Mouse (Mus musculus) stomach, postnatal 0 days (tissue): ENCODE data around the gene Pde1b. TPM values are rescaled to one million over a fixed set of nuclear protein-coding genes. Genes with fewer than 3 reads are reported as not detected.
A peak's percentile ranks its signal among the peaks of the same experiment; 100 is the strongest.

ENCODE experiments used
- ATAC-seq: fragments of 200-750 bp; cut with Nextera tagmentation; 2 replicates; pipeline ENCODE4 v1.8.0; 2017; ENCODE audit not compliant: low FRiP score, low TSS enrichment
- DNase-seq: peaks from one replicate; pipeline ENCODE4 v3.0.0-alpha.2; 2016; ENCODE audit warnings: low spot score
- H3K27ac ChIP-seq: fragments of 300-500 bp; sonication (generic); replicated peaks from 2 replicates; pipeline ENCODE4 v1.5.1; 2014; ENCODE audit warnings: mild to moderate bottlenecking, control low read depth
- H3K27me3 ChIP-seq: fragments of 300-500 bp; sonication (generic); 2 replicates; pipeline ENCODE4 v1.6.1; 2014; ENCODE audit warnings: low read length; ENCODE audit not compliant: control insufficient read depth, insufficient read depth
- H3K36me3 ChIP-seq: fragments of 300-500 bp; sonication (generic); 2 replicates; pipeline ENCODE4 v1.6.1; 2014; ENCODE audit warnings: low read length, mixed read lengths; ENCODE audit not compliant: control insufficient read depth, insufficient read depth
- H3K4me1 ChIP-seq: fragments of 300-500 bp; sonication (generic); replicated peaks from 2 replicates; pipeline ENCODE4 v1.6.1; 2014; ENCODE audit warnings: antibody characterized with exemption; ENCODE audit not compliant: control insufficient read depth, insufficient read depth
- H3K4me2 ChIP-seq: fragments of 300-500 bp; sonication (generic); replicated peaks from 2 replicates; pipeline ENCODE4 v1.6.1; 2014; ENCODE audit warnings: low read depth, mild to moderate bottlenecking, control low read depth, moderate library complexity
- H3K4me3 ChIP-seq: fragments of 300-500 bp; sonication (generic); 2 replicates; pipeline ENCODE4 v1.5.1; 2014; ENCODE audit warnings: low read depth, low read length, control low read depth
- H3K9ac ChIP-seq: fragments of 300-500 bp; sonication (generic); 2 replicates; pipeline ENCODE4 v1.6.1; 2014; ENCODE audit warnings: mild to moderate bottlenecking, low read length, control low read depth, mixed read lengths
- H3K9me3 ChIP-seq: fragments of 300-500 bp; sonication (generic); 2 replicates; pipeline ENCODE4 v1.6.1; 2016; ENCODE audit warnings: low read length; ENCODE audit not compliant: control insufficient read depth
- CTCF ChIP-seq: IDR thresholded peaks from 2 replicates; pipeline ENCODE4 v1.5.1; 2016; ENCODE audit warnings: antibody characterized with exemption, low read depth, mild to moderate bottlenecking, moderate library complexity
- EP300 ChIP-seq: optimal IDR thresholded peaks from 2 replicates; pipeline ENCODE3; 2016; ENCODE audit warnings: antibody characterized with exemption
- WGBS: fragments of 180-500 bp; shearing (Covaris S2); extraction: QIAGEN DNeasy Blood & Tissue Kit; methylation state at CpG from one replicate; pipeline ENCODE4 v1.1.7; 2014; 5-methylcytosine and 5-hydroxymethylcytosine counted together
- polyA plus RNA-seq: library from polyadenylated mRNA; unstranded; fragments of >200 nt; fragmentation: Nextera tagmentation; extraction: Ambion mirVana; gene quantifications from 2 replicates; pipeline ENCODE4 v1.2.1, GENCODE M21; 2015

Gene Pde1b
- polyA plus RNA-seq, 1 experiment from 2014 or later, result 5.0 TPM

GRCm38 (mm10) chr15:103547983-103548382 lies 45.1 kb downstream of the Pde1b start:
- no peaks in the 10 kb centered on the region for H3K4me1 ChIP-seq
- 85% methylated on average over 3 of the region's 3 CpGs for WGBS
- ATAC-seq, result no peak
- no peaks in the 10 kb centered on the region for H3K27me3 ChIP-seq
- H3K36me3 ChIP-seq, result no peaks in the 10 kb centered on the region
- H3K27ac ChIP-seq, result no peak overlapping the region
- H3K9me3 ChIP-seq, result no peaks in the 10 kb centered on the region
- no peak overlapping the region for H3K4me2 ChIP-seq
- TF ChIP-seq CTCF (peak; percentile 45), EP300 (no peak)
- no peak overlapping the region for H3K9ac ChIP-seq
- no peak for DNase-seq
- H3K4me3 ChIP-seq, result no peak overlapping the region

GRCm38 (mm10) chr15:103549475-103549874 lies 46.6 kb downstream of the Pde1b start:
- Histone ChIP-seq H3K4me2 (no peak overlapping the region), H3K9me3 (no peaks in the 10 kb centered on the region), H3K9ac (no peak overlapping the region), H3K27ac (no peak overlapping the region), H3K4me3 (no peak overlapping the region), H3K36me3 (no peaks in the 10 kb centered on the region), H3K27me3 (no peaks in the 10 kb centered on the region), H3K4me1 (no peaks in the 10 kb centered on the region)
- TF ChIP-seq EP300 (no peak), CTCF (no peak)
- ATAC-seq (no peak), DNase-seq (no peak)
- WGBS, result 83% methylated on average over 1 of the region's 1 CpGs

GRCm38 (mm10) chr15:103551053-103551452 lies 48.2 kb downstream of the Pde1b start:
- Histone ChIP-seq H3K4me2 (no peak overlapping the region), H3K27me3 (no peaks in the 10 kb centered on the region), H3K36me3 (no peaks in the 10 kb centered on the region), H3K27ac (no peak overlapping the region), H3K9ac (no peak overlapping the region), H3K4me1 (no peaks in the 10 kb centered on the region), H3K4me3 (no peak overlapping the region), H3K9me3 (no peaks in the 10 kb centered on the region)
- no peak for DNase-seq
- TF ChIP-seq EP300 (no peak), CTCF (no peak)
- WGBS, result 18% methylated on average over 1 of the region's 1 CpGs
- ATAC-seq, result no peak

GRCm38 (mm10) chr15:103552096-103552690 lies 49.4 kb downstream of the Pde1b start:
- no peak overlapping the region for H3K9ac ChIP-seq
- H3K4me2 ChIP-seq, result no peak overlapping the region
- no peak overlapping the region for H3K4me3 ChIP-seq
- DNase-seq (peak; percentile 37), ATAC-seq (no peak)
- no peaks in the 10 kb centered on the region for H3K27me3 ChIP-seq
- H3K4me1 ChIP-seq, result no peaks in the 10 kb centered on the region
- H3K27ac ChIP-seq, result no peak overlapping the region
- H3K9me3 ChIP-seq, result no peaks in the 10 kb centered on the region
- TF ChIP-seq CTCF (peak; percentile 92), EP300 (no peak)
- no peaks in the 10 kb centered on the region for H3K36me3 ChIP-seq
- WGBS, result 43% methylated on average over 3 of the region's 3 CpGs

GRCm38 (mm10) chr15:103564981-103565380 lies 62.1 kb downstream of the Pde1b start, which contains the start of gene Glycam1:
TSS of gene Glycam1 (minus strand) at chr15:103565081.
- ATAC-seq (no peak), DNase-seq (no peak)
- no peaks in the 10 kb centered on the region for H3K27me3 ChIP-seq
- H3K9ac ChIP-seq, result no peak within 1 kb of the TSS
- H3K4me2 ChIP-seq, result no peak within 1 kb of the TSS
- no peak within 1 kb of the TSS for H3K4me3 ChIP-seq
- H3K36me3 ChIP-seq, result no peaks in the 10 kb centered on the region
- no peak within 1 kb of the TSS for H3K27ac ChIP-seq
- TF ChIP-seq EP300 (no peak), CTCF (no peak)
- no peaks in the 10 kb centered on the region for H3K9me3 ChIP-seq
- no peaks in the 10 kb centered on the region for H3K4me1 ChIP-seq

Other genes starting within 250 kb of the Pde1b start
- gene Nfe2, start 244.6 kb upstream of the Pde1b start, polyA plus RNA-seq, result 0.50 and 0.70 TPM in 2 replicates
- 159 and 168 TPM in 2 replicates for gene Copz1, start 230.3 kb upstream of the Pde1b start, polyA plus RNA-seq
- gene Gpr84, start 192.4 kb upstream of the Pde1b start, polyA plus RNA-seq, result 0.30 and 0.46 TPM in 2 replicates
- gene Zfp385a, start 162.9 kb upstream of the Pde1b start, polyA plus RNA-seq, result 6.0 and 7.4 TPM in 2 replicates
- gene Itga5, start 136.3 kb upstream of the Pde1b start, polyA plus RNA-seq, result 28.7 and 36.2 TPM in 2 replicates
- gene Gtsf1, start 72.6 kb upstream of the Pde1b start, polyA plus RNA-seq, result not detected in 2 replicates
- gene Gtsf2, start 54.6 kb upstream of the Pde1b start, polyA plus RNA-seq, result not detected in 2 replicates
- gene Nckap1l, start 49.2 kb upstream of the Pde1b start, polyA plus RNA-seq, result 1.5 and 1.6 TPM in 2 replicates
- gene Ppp1r1a, start 35.0 kb downstream of the Pde1b start, polyA plus RNA-seq, result 7.1 and 7.7 TPM in 2 replicates
- gene Glycam1, start 62.0 kb downstream of the Pde1b start, polyA plus RNA-seq, result 1.7 and 3.4 TPM in 2 replicates